Mouse (Mus musculus) monocyte, adult 59 days (primary cell): ENCODE measurements around the gene Gar1. TPM values are rescaled to one million over a fixed set of nuclear protein-coding genes. Genes with fewer than 3 reads are reported as not detected.

Experiments used
- total RNA-seq, 2 experiments: library from RNA; stranded (reverse); gene quantifications; one replicate each; pipeline ENCODE4 v1.2.4; 2023

The Gar1 gene
- total RNA-seq: 10 to 100 TPM; 30.9 to 32.8 TPM

GRCm38 (mm10) chr3:129831035-129831568 is at the start of gene Gar1:
Gene Gar1 (minus strand): TSS chr3:129831396.

GRCm38 (mm10) chr3:129878405-129879021 is 47.3 kb upstream of the Gar1 start, which contains the start of gene Pla2g12a:
Gene Pla2g12a (plus strand): TSS chr3:129878606.

GRCm38 (mm10) chr3:129835388-129835934 is 4.3 kb upstream of the Gar1 start, which contains the start of gene Cfi:
Gene Cfi (plus strand): TSS chr3:129835884.

GRCm38 (mm10) chr3:129822206-129822775 is 8.9 kb downstream of the Gar1 start, which contains the start of gene Rrh:
Gene Rrh (minus strand): TSS chr3:129822587.

GRCm38 (mm10) chr3:129803765-129804164 is 27.4 kb downstream of the Gar1 start, which contains the start of gene Lrit3:
Gene Lrit3 (minus strand): TSS chr3:129804030.

Other genes starting within 250 kb of the Gar1 start
- 1 to 10 TPM; 1.0 to 2.2 TPM for gene Egf, start 76.1 kb downstream of the Gar1 start, total RNA-seq
- gene Lrit3, start 27.4 kb downstream of the Gar1 start, total RNA-seq: not detected
- under 1 TPM; 0.49 to 0.68 TPM for gene Rrh, start 8.8 kb downstream of the Gar1 start, total RNA-seq
- not detected for gene Cfi, start 4.5 kb upstream of the Gar1 start, total RNA-seq
- gene Pla2g12a, start 47.2 kb upstream of the Gar1 start, total RNA-seq: 1 to 10 TPM; 4.9 to 5.0 TPM
- gene Casp6, start 70.0 kb upstream of the Gar1 start, total RNA-seq: 10 to 100 TPM; 20.4 to 24.7 TPM
- gene Mcub, start 138.8 kb upstream of the Gar1 start, total RNA-seq: 100 to 1,000 TPM; 100 to 109 TPM
- gene Sec24b, start 230.2 kb upstream of the Gar1 start, total RNA-seq: 100 to 1,000 TPM; 141 to 163 TPM